Mouse (Mus musculus) urinary bladder, adult 2 months (tissue): ENCODE data around the gene Crb3. TPM values are rescaled to one million over a fixed set of nuclear protein-coding genes. Genes with fewer than 3 reads are reported as not detected.
"Not testable (repeated sequence)": the region's sequence is repeated elsewhere in the genome, so short reads cannot be mapped to it uniquely, and the experiment has no call there.

Experiments
- DNase-seq: peaks from one replicate; pipeline ENCODE4 v3.0.0; 2022; ENCODE audit warnings: low spot score
- polyA plus RNA-seq: library from polyadenylated mRNA; depleted of rRNA; stranded (reverse); fragments of >200 nt; gene quantifications from 2 replicates; pipeline ENCODE4 v1.2.3, GENCODE M21; 2012; rRNA removed

Crb3 gene
- 22.8 and 32.2 TPM in 2 replicates for polyA plus RNA-seq

DNA sequence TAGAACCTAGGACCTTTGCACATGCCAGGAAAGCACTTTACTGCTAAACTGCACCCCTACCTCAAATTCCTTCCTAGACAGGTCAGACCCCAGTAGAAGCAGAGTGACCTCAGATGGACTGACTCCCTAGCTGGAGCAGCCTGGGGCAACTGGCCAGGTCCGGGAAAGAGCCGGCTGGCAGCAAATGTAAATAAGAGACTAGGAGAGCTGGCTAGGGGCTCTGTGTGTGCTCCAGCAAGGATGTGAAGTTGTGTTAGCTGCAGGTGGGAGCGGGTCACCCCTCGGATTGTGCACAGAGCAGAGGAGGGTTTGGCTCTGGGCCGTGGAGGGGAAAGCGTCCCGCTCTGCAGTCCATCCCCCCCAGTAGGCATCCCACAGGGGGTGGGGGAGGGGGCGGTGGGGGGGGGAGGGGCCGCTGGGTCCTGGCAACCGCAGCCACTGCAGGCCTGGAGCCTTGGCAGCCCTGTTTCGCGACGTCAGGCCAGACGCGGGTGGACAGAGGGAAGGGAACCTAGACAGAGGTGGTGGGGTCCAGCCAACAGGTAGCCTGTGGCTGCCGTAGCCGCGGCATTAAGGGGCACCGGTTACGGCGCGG, at the start of gene Crb3:
Crb3 (plus strand) TSS at position 215 of the 595 bp plus-strand sequence.
- no peak for DNase-seq

DNA sequence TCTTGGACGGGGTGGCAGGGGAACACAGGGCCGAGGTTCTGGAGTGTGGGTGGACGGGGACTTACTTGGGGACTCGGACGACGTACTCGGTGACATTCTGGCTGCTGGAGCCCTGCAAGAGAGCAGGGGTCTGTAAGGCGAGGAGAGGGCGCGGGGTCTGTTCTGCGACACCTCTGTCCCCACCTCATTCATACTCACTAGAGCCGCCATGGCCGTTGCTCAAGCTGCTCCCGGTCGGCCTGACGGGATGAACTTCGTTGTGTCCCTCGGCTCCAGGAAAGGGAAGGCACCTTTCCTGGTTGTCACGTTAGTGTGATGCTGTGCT, 48.0 kb upstream of the Crb3 start:
- no peak for DNase-seq

DNA sequence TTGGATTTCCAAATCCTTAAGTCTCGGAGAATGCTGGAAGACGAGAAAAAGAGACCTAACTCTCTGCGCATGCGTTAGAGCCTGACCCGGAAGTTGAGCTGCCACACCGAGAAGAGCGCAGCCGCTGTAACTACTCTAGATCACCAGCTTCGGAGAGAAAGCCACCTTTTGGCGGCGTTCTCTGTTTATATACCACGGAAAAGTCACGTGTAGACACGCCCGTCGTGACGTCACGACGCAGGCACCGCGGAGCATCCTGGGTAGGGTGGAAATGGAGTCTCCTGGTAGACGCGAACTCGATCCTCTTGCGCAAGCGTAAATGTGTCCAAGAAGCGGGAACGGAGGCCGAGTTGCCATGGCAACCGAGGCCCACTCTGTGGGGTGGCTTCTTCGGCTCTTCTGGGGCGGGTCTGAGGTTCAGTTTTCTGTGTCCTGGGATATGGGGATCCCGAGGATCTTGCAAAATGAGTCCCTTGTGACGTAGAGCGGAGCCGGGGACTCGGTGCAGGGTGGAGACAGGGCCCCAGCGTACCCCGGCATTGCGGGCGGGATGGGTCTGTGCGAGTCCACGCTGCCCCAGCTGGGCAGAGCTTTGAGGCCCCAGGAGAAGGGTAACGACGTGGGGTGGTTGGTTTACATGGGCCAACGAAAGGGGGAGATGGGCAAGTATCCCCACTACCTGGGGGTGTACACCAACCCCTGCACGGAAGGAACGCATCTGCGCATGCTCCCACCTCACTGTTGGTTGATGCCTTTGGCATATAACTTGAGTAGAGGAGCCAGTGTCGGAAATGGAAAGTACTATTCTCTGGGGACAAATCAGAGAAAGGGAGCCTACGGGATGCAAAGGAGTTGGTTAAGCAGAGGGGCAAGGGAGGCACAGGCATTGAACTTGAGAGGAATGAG, 47.4 kb upstream of the Crb3 start, which contains the start of the genes Gtf2f1 and Gm17949:
Gtf2f1 (minus strand) TSS at position 53 of the 906 bp plus-strand sequence.
Gm17949 (plus strand) TSS at position 234 of the 906 bp plus-strand sequence.
- DNase-seq = peak; percentile 82

- no peak for DNase-seq
Measured at GRCm38 (mm10) chr17:57012245-57012795, 46.6 kb upstream of the Crb3 start.

- no peak for DNase-seq
Measured at GRCm38 (mm10) chr17:57019693-57020092, 39.2 kb upstream of the Crb3 start.

- no peak for DNase-seq
Measured at GRCm38 (mm10) chr17:57020960-57021359, 37.9 kb upstream of the Crb3 start.

GRCm38 (mm10) chr17:57027471-57027870, 31.4 kb upstream of the Crb3 start:
- DNase-seq = no peak

- no peak for DNase-seq
Measured at GRCm38 (mm10) chr17:57029691-57030090, 29.2 kb upstream of the Crb3 start.

- peak; percentile 90 for DNase-seq
Measured at GRCm38 (mm10) chr17:57030931-57031660, 27.8 kb upstream of the Crb3 start, which contains the start of gene Khsrp. Gene Khsrp (minus strand): TSS chr17:57031522.

- DNase-seq = peak; percentile 79
Measured at GRCm38 (mm10) chr17:57031661-57032420, 27.1 kb upstream of the Crb3 start.

- no peak for DNase-seq
Measured at GRCm38 (mm10) chr17:57032854-57033253, 26.1 kb upstream of the Crb3 start.

DNA sequence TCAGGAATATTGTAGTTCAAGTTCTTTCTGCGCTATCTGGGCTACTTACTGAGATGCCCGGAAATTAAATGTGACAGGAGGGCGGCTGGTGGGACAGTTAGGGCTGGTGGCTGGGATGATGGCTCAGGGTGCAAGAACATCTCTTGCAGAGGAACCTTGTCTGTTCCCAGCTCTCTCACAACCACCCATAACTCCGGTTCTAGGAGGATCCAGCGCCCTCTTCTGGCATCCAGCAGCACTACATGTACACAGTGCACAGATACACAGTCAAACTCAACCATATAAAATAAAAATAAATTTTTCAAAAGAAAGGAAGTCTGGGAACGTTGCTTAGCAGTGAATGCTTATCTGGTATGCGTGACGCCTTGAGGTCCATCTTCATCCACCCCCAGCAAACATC, 19.9 kb upstream of the Crb3 start:
- no peak for DNase-seq

- no peak for DNase-seq
Measured at GRCm38 (mm10) chr17:57041554-57041953, 17.4 kb upstream of the Crb3 start, which contains the start of gene Slc25a41. Gene Slc25a41 (minus strand): TSS chr17:57041654.

GRCm38 (mm10) chr17:57047406-57047805, 11.5 kb upstream of the Crb3 start:
- no peak for DNase-seq

- no peak for DNase-seq
Measured at GRCm38 (mm10) chr17:57048816-57049215, 10.1 kb upstream of the Crb3 start.

- DNase-seq = not testable (repeated sequence)
Measured at GRCm38 (mm10) chr17:57051679-57052078, 7.2 kb upstream of the Crb3 start.

DNA sequence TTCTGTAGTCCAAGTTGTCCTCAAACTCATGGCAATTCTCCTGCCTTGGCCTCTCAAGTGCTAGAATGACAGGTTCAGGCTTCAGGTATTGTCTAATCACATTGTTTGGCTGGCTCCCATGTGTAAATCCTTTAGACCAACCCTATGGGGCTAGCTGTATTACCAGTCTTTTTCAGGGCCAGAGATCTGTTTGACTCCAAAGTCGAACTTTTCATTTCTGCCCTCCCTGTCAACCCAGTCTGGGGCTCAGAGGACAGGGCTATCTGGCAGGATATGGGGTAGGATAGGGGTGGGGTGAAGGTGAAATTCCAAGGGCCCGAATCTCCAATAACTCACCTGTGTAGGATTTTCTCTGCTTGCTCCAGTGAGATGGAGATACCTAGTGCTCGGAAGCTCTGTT, 2.7 kb upstream of the Crb3 start:
- no peak for DNase-seq

- peak; percentile 48 for DNase-seq
Measured at GRCm38 (mm10) chr17:57059486-57059977, 627 bp downstream of the Crb3 start, which contains the start of gene Slc25a23. Gene Slc25a23 (minus strand): TSS chr17:57059863.

DNA sequence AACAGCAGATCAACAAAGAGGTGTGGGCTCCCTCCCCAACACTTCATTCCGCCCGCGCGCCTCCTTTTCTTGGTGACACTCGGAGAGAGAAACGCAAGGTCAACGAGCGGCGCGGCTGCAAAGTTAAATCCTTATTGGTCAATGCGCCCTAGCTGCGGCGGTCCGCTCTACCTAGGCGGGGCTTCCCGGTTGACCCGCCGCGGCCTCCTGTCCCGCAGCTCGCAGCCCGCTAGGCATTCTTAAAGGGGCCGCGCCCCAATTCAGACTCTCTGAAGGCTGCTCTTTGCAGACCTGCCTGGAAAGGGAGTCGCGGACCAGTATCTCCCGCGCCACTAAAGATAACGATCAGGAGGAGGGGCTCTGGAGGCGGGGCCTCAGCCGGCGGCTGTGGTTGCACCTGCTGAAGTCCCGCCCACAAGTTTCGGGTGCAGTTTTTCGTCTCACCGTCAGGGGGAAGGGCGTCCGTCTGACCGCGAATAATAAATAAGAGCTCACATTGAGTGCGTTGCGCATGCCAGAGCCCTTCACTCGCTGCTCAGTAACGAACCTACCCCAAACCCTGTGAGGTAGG, 1.4 kb downstream of the Crb3 start:
- DNase-seq = peak; percentile 89

DNA sequence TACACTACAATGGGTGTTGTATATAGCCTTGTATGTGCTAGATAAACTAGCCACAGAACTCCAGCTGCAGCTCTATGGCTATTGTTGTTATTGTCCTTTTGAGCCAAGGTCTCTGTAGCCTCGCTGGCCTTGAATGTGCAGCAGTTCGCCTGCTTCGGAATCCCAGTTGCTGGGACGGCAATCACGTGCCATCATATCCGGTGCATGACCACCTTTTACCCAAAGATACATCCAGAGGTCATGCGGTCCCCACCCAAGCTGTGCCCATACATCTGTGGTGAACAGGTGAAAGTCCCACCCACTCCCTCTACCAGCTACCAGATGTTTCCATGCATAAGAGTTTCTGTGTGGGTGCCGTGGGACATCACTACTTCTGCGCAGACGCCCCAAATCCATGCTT, 2.2 kb downstream of the Crb3 start:
- no peak for DNase-seq
